Mouse (Mus musculus) bone marrow, adult 2 months (tissue): ENCODE results near the gene Sarm1. TPM values are rescaled to one million over a fixed set of nuclear protein-coding genes. Genes with fewer than 3 reads are reported as not detected.

Source experiments
- H3K27ac ChIP-seq: fragments of 200-500 bp; 2 replicates; pipeline ENCODE4 v1.5.1; 2012; ENCODE audit warnings: low read depth, mild to moderate bottlenecking, control low read depth, inconsistent platforms, low read length; ENCODE audit not compliant: control insufficient read depth, poor library complexity, insufficient read depth
- H3K4me1 ChIP-seq: fragments of 200-500 bp; 2 replicates; pipeline ENCODE4 v1.6.1; 2011; ENCODE audit warnings: low read length; ENCODE audit not compliant: control insufficient read depth, insufficient read depth
- H3K4me3 ChIP-seq: fragments of 200-500 bp; replicated peaks from 2 replicates; pipeline ENCODE3; 2011; ENCODE audit warnings: mild to moderate bottlenecking, low read depth, low read length, control low read depth; ENCODE audit not compliant: control insufficient read depth
- CTCF ChIP-seq: fragments of 200-500 bp; IDR thresholded peaks from 2 replicates; pipeline ENCODE4 v1.5.1; 2011; ENCODE audit warnings: low read length, control low read depth; ENCODE audit not compliant: control insufficient read depth, insufficient read depth
- POLR2A ChIP-seq: fragments of 200-500 bp; IDR thresholded peaks from 2 replicates; pipeline ENCODE4 v1.6.1; 2011; ENCODE audit warnings: low read depth, mild to moderate bottlenecking, control low read depth, low read length, borderline replicate concordance; ENCODE audit not compliant: control insufficient read depth
- WGBS: fragments of 180-500 bp; shearing (Covaris S2); methylation state at CpG from one replicate; pipeline ENCODE4 v1.1.7; 2018; 5-methylcytosine and 5-hydroxymethylcytosine counted together
- polyA plus RNA-seq: library from polyadenylated mRNA; stranded (reverse); fragments of >200 nt; gene quantifications from 2 replicates; pipeline ENCODE4 v1.2.4, GENCODE M21; 2011; ENCODE audit warnings: low replicate concordance; ENCODE audit not compliant: missing spikeins, insufficient read depth, insufficient read length

Sarm1 gene
- polyA plus RNA-seq, 1 experiment = not detected

- Histone ChIP-seq H3K4me1 (no peaks in the 10 kb centered on the region), H3K4me3 (no peak overlapping the region), H3K27ac (no peak overlapping the region)
- no peak for TF ChIP-seq CTCF
- no peak for TF ChIP-seq POLR2A
- whole genome bisulfite sequencing = 45% methylated on average over 7 of the region's 7 CpGs
These were observed 13.9 kb downstream of the Sarm1 start for GRCm38 (mm10) chr11:78483639-78484038.

- WGBS = 19% methylated on average over 3 of the region's 3 CpGs
- no peak overlapping the region for H3K4me3 ChIP-seq
- H3K27ac ChIP-seq = no peak overlapping the region
- TF ChIP-seq CTCF = no peak
- TF ChIP-seq POLR2A = no peak
- H3K4me1 ChIP-seq = no peaks in the 10 kb centered on the region
These were observed 22.3 kb downstream of the Sarm1 start for GRCm38 (mm10) chr11:78475289-78475688.

GRCm38 (mm10) chr11:78471326-78472103, 26.0 kb downstream of the Sarm1 start:
- H3K4me3 ChIP-seq = no peak overlapping the region
- no peak overlapping the region for H3K27ac ChIP-seq
- WGBS = 79% methylated on average over 10 of the region's 10 CpGs
- no peaks in the 10 kb centered on the region for H3K4me1 ChIP-seq
- TF ChIP-seq CTCF (no peak), POLR2A (no peak)

- Histone ChIP-seq H3K4me1 (peaks cover 6% of the 10 kb centered on the region), H3K27ac (no peak overlapping the region), H3K4me3 (no peak overlapping the region)
- WGBS = 44% methylated on average over 3 of the region's 3 CpGs
- TF ChIP-seq POLR2A (no peak), CTCF (no peak)
These were observed 29.6 kb downstream of the Sarm1 start for GRCm38 (mm10) chr11:78467932-78468331.

GRCm38 (mm10) chr11:78467515-78467914, 30.0 kb downstream of the Sarm1 start:
- no peak for TF ChIP-seq POLR2A
- TF ChIP-seq CTCF = no peak
- no peak overlapping the region for H3K27ac ChIP-seq
- 77% methylated on average over 7 of the region's 7 CpGs for WGBS

GRCm38 (mm10) chr11:78466242-78466912, 31.2 kb downstream of the Sarm1 start:
- 73% methylated on average over 23 of the region's 23 CpGs for WGBS
- Histone ChIP-seq H3K4me3 (no peak overlapping the region), H3K4me1 (peaks cover 6% of the 10 kb centered on the region), H3K27ac (no peak overlapping the region; the same call in 1 of the 2 replicates)
- TF ChIP-seq POLR2A = no peak
- no peak for TF ChIP-seq CTCF

More at GRCm38 (mm10) chr11:78467515-78467914, 30.0 kb downstream of the Sarm1 start:
- Histone ChIP-seq H3K4me3 (no peak overlapping the region), H3K4me1 (peaks cover 6% of the 10 kb centered on the region)

GRCm38 (mm10) chr11:78465568-78466180, 31.9 kb downstream of the Sarm1 start, which contains the start of gene Slc46a1:
Slc46a1 (plus strand) TSS chr11:78465697.
- TF ChIP-seq CTCF (no peak), POLR2A (peak; percentile 22; the same call in 1 of the 2 replicates)
- under 1% methylated on average over 41 of the region's 41 CpGs for WGBS
- Histone ChIP-seq H3K4me1 (peaks cover 6% of the 10 kb centered on the region), H3K4me3 (peak within 1 kb of the TSS; percentile 84), H3K27ac (peak within 1 kb of the TSS; percentile 60; the same call in 1 of the 2 replicates)

- TF ChIP-seq POLR2A (no peak), CTCF (no peak)
- Histone ChIP-seq H3K4me1 (peaks cover 6% of the 10 kb centered on the region), H3K4me3 (peak overlapping the region; percentile 84), H3K27ac (no peak overlapping the region; the same call in 1 of the 2 replicates)
- WGBS = 51% methylated on average over 9 of the region's 9 CpGs
These were observed 32.4 kb downstream of the Sarm1 start for GRCm38 (mm10) chr11:78465116-78465515.
